Mouse (Mus musculus) B cell, adult 67 days (primary cell): ENCODE data around the gene H2afb3. TPM values are rescaled to one million over a fixed set of nuclear protein-coding genes. Genes with fewer than 3 reads are reported as not detected.

ENCODE experiments used
- total RNA-seq, 2 experiments: library from RNA; stranded (reverse); gene quantifications; 4 replicates each; pipeline ENCODE4 v1.2.4; 2023

Gene H2afb3
- not detected for total RNA-seq

DNA sequence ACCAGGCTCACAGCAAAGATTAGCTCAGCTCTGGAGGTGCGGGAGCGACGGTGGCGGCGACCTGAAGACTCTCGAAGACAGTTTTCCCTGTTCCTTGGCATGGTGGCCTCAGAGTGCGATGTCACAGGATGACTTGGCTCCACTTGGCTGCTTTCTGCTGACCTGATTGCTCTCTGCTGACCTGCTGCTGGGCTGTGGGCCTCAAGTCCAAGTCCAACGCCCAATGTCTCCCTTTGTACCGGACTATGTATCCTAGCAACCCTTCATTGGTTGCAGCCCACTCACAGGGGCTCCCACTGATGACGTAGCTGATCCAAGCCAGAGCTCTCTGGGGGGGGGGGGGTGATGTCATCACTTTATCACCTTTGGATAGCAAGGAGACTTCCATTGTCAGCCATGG, at the start of gene H2afb3:
Gene H2afb3 (minus strand): TSS at position 101 of the 400 bp plus-strand sequence.

DNA sequence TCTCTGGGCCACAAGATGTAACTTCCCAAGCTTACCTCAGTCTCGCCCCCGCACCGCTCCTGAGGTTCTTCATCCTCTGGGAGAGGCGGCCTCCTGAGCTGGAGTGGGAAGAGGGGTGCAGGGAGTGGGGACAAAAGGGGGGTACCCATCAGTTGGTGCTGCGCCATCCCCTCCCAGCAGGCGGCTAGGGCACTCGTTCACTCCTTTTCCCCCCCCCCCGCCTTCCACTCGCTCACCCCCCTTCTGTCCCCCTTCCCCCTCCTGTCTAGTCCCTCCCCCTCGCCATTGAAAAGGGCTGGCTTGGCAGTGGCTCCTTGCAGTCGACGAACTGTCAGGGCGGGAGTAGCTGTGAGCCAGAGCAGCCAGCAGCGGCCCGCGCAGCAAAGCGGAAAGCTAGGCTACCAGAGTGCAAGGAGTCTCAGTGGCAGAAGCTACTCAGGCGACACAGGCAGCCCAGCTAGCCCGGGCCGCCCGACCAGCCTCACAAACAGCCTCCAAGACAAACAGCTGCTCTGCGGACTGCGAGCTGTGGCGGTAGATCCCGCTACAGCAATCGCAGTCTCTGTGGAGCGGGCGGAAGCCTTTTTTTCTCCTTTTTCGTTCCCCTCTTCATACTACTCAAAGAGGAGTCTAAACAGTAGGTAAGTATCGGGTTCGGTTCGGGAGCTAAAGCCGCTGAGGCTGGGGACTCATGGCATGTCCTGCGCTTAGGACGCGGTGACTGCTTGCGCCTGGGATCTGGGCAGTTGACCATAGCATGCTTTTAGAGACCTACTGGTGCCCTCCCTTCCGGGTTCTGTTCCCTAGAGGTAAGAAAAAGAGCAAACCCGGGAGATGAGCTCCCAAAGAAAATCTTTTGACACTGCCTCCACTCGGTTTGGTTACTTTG, 22.6 kb downstream of the H2afb3 start, which contains the start of gene Pcdh11x:
Gene Pcdh11x (plus strand): TSS at position 249 of the 889 bp plus-strand sequence.

Other genes starting within 250 kb of the H2afb3 start
- not detected for gene Pcdh11x, start 22.8 kb downstream of the H2afb3 start, total RNA-seq